7 mouse cellular contexts compared by ENCODE assay signal in genomic region chr5:142906532-142907047, GRCm38 (mm10). TPM values are rescaled to one million over a fixed set of nuclear protein-coding genes. Genes with fewer than 3 reads are reported as not detected.
A peak's percentile ranks its signal among the peaks of the same experiment; 100 is the strongest.
DNase-seq lines count a peak whose midpoint lies in the region; ATAC-seq and TF ChIP-seq lines count a peak whose summit lies in the region.

TSS of gene Actb (minus strand) at chr5:142906754.

- peak; percentile 95 for DNase-seq in adrenal gland, adult 8-10 months
- peak; percentile 97 for DNase-seq in embryo, embryonic 9.5 days (ENCODE audit: extremely low spot score)
- peak; percentile 46 for DNase-seq in gonadal fat pad, adult 2 months (ENCODE audit: low read depth)
- DNase-seq in left cerebral cortex, postnatal 4 days, result peak; percentile 97

- under 1% methylated on average over 41 of the region's 41 CpGs for WGBS in intestine, postnatal 0 days
- WGBS in midbrain, embryonic 12.5 days, result 1% methylated on average over 41 of the region's 41 CpGs
- WGBS in small intestine, adult 2 months, result under 1% methylated on average over 41 of the region's 41 CpGs

- TF ChIP-seq CTCF in intestine, postnatal 0 days (IDR thresholded peaks at IDR 0.05; ENCODE audit: low read depth), result peak; percentile 33
- TF ChIP-seq CTCF in small intestine, adult 2 months (IDR thresholded peaks at IDR 0.05; ENCODE audit: extremely low read depth, insufficient read length, insufficient replicate concordance, low read depth, low read length), result peak; percentile 25; the same call in 1 of the 2 replicates

- H3K27me3 ChIP-seq in intestine, postnatal 0 days (replicated peaks; ENCODE audit: control insufficient read depth, insufficient read depth, low read length), result no peaks in the 10 kb centered on the region
- H3K27me3 ChIP-seq in midbrain, embryonic 12.5 days, result no peaks in the 10 kb centered on the region
- no peaks in the 10 kb centered on the region for H3K27me3 ChIP-seq in small intestine, adult 2 months (ENCODE audit: control insufficient read depth, insufficient read depth, low read length)

- peak; percentile 51 for ATAC-seq in intestine, postnatal 0 days
- ATAC-seq in midbrain, embryonic 12.5 days (ENCODE audit: low FRiP score, low read depth), result peak; percentile 73

- H3K9ac ChIP-seq in intestine, postnatal 0 days (ENCODE audit: low read depth, low read length), result peak within 1 kb of the TSS; percentile 100
- H3K9ac ChIP-seq in midbrain, embryonic 12.5 days (replicated peaks), result peak within 1 kb of the TSS; percentile 100

- peaks cover 33% of the 10 kb centered on the region for H3K4me1 ChIP-seq in intestine, postnatal 0 days (replicated peaks; ENCODE audit: control insufficient read depth, insufficient read depth, low read length)
- peaks cover 53% of the 10 kb centered on the region for H3K4me1 ChIP-seq in midbrain, embryonic 12.5 days
- H3K4me1 ChIP-seq in small intestine, adult 2 months (ENCODE audit: control insufficient read depth, insufficient read depth, insufficient read length, low read length), result peaks cover 33% of the 10 kb centered on the region; the same call in 1 of the 2 replicates

- peak; percentile 100 for TF ChIP-seq POLR2A in small intestine, adult 2 months (IDR thresholded peaks at IDR 0.05; ENCODE audit: low read depth, low read length)

- H3K27ac ChIP-seq in intestine, postnatal 0 days (ENCODE audit: low read depth, low read length), result peak within 1 kb of the TSS; percentile 100
- H3K27ac ChIP-seq in midbrain, embryonic 12.5 days (replicated peaks), result peak within 1 kb of the TSS; percentile 100
- H3K27ac ChIP-seq in small intestine, adult 2 months (ENCODE audit: insufficient read depth, low read depth, low read length), result peak within 1 kb of the TSS; percentile 99

- peak within 1 kb of the TSS; percentile 100 for H3K4me3 ChIP-seq in intestine, postnatal 0 days (ENCODE audit: low read depth, low read length)
- H3K4me3 ChIP-seq in midbrain, embryonic 12.5 days, result peak within 1 kb of the TSS; percentile 90
- H3K4me3 ChIP-seq in small intestine, adult 2 months (ENCODE audit: low read depth, low read length), result peak within 1 kb of the TSS; percentile 75

- H3K4me2 ChIP-seq in intestine, postnatal 0 days (replicated peaks; ENCODE audit: low read depth), result peak within 1 kb of the TSS; percentile 90
- peak within 1 kb of the TSS; percentile 78 for H3K4me2 ChIP-seq in midbrain, embryonic 12.5 days (replicated peaks)

- H3K36me3 ChIP-seq in intestine, postnatal 0 days (ENCODE audit: control insufficient read depth, insufficient read depth), result peaks cover 43% of the 10 kb centered on the region
- peaks cover 38% of the 10 kb centered on the region for H3K36me3 ChIP-seq in midbrain, embryonic 12.5 days
- peaks cover 46% of the 10 kb centered on the region for H3K36me3 ChIP-seq in small intestine, adult 2 months (ENCODE audit: control insufficient read depth, insufficient read depth, low read length)

- intact Hi-C loops in left cerebral cortex, postnatal 4 days (cut with DNase I), result loop anchor here (2.0 kb wide), 1 partner anchor 54 kb away; the partner anchor contains the start of gene Fscn1

- no peaks in the 10 kb centered on the region for H3K9me3 ChIP-seq in intestine, postnatal 0 days (ENCODE audit: control insufficient read depth)
- no peaks in the 10 kb centered on the region for H3K9me3 ChIP-seq in midbrain, embryonic 12.5 days

RNA-seq across cellular contexts. Expression of gene Actb, which starts in this region (rescaled TPM):
- total RNA-seq in adrenal gland, adult 8-10 months (2022), result 1,000 to 10,000 TPM; 3,015 to 3,481 (median 3,228) TPM
- 2,910 and 3,485 TPM in 2 replicates for polyA plus RNA-seq in gonadal fat pad, adult 2 months (2012; rRNA removed)
- polyA plus RNA-seq in intestine, postnatal 0 days (2015; fragmentation: Nextera tagmentation; extraction: Ambion mirVana), result 22,808 and 23,070 TPM in 2 replicates
- 1,000 to 10,000 TPM; 5,289 to 5,459 TPM for total RNA-seq in left cerebral cortex, postnatal 4 days (2021)
- polyA plus RNA-seq in midbrain, embryonic 12.5 days (2016; fragmentation: Nextera tagmentation; extraction: Ambion mirVana), result 12,547 and 14,098 TPM in 2 replicates
- 4,701 and 11,894 TPM in 2 replicates for polyA plus RNA-seq in small intestine, adult 2 months (2012; rRNA removed)

Comparison
In these comparisons a context has a peak if more than half of its experiments do, and no peak if none do; other contexts are left out.
1. Peak in every context shown above with its lines: DNase-seq, ATAC-seq, H3K4me3 ChIP-seq and H3K27ac ChIP-seq.
2. DNase-seq: peak in every context shown above with its lines; median percentile 97 in embryo, embryonic 9.5 days; 97 in left cerebral cortex, postnatal 4 days; 95 in adrenal gland, adult 8-10 months; 46 in gonadal fat pad, adult 2 months.